Mouse (Mus musculus) megakaryocyte, embryonic 14.5 days (primary cell): ENCODE data around the gene Ncf1.

Experiments used
- FLI1 ChIP-seq: IDR thresholded peaks from 2 replicates; pipeline ENCODE4 v1.6.1; 2012; ENCODE audit warnings: low read length, inconsistent platforms, mixed read lengths
- GATA1 ChIP-seq: IDR thresholded peaks from 3 replicates; pipeline ENCODE4 v1.6.1; 2012; ENCODE audit warnings: mixed read lengths, low read length, inconsistent platforms, borderline replicate concordance

GRCm38 (mm10) chr5:134227574-134228248 is 1.7 kb downstream of the Ncf1 start:
- TF ChIP-seq FLI1: no peak
- no peak for TF ChIP-seq GATA1
